Mouse (Mus musculus): ENCODE results near the gene 2310007B03Rik.

DNA sequence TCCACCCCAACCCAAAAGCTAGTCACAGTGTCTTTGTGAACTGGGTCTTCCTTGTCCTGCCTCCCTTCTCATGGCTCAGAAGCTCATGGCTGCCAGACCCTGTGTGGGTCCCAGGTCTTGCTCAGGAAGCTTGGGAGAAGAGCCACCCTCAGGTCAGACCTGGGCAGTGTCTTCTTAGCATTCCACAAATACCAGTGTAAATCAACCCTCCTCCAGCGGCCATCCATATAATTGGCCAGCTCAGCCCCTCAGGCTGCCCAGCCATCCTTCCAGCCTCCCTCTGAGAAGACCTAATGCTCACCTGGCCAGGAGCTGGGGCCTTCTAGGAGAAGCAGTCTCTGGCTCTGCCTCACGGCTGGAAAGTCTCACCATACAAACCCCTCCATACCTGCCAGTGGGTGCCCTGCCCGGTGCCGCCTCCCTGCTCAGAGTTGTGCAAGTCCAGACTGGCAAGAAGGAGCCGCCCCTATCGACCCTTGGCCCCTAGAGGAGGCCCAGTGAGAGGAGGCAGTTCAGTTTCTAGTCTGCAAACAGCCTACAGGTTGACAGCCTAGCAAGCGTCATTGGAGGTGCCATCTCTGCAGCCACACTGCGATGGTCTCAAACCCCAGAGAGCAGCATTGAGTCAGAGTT, at the start of gene 2310007B03Rik:
- TF ChIP-seq CTCF (IDR thresholded peaks at IDR 0.05; ENCODE audit: extremely low read depth, insufficient read depth, insufficient read length, insufficient replicate concordance) (no peak), POLR2A (IDR thresholded peaks at IDR 0.05; ENCODE audit: low read depth, low read length) (no peak)

Measured in spleen, adult 2 months (tissue).